Mouse (Mus musculus) lung, embryonic 15.5 days (tissue): Measurements from ENCODE around the gene Tbc1d14. TPM values are rescaled to one million over a fixed set of nuclear protein-coding genes. Genes with fewer than 3 reads are reported as not detected.

Experiments used
- ATAC-seq: fragments of 200-750 bp; cut with Nextera tagmentation; 2 replicates; pipeline ENCODE4 v1.8.0; 2017; ENCODE audit warnings: moderate number of reproducible peaks, borderline replicate concordance; ENCODE audit not compliant: low FRiP score, low TSS enrichment; ENCODE audit errors: extremely low read depth
- H3K27ac ChIP-seq: fragments of 300-500 bp; sonication (generic); 2 replicates; pipeline ENCODE4 v1.5.1; 2015; ENCODE audit warnings: moderate library complexity, mild to moderate bottlenecking, inconsistent platforms
- H3K27me3 ChIP-seq: fragments of 300-500 bp; sonication (generic); 2 replicates; pipeline ENCODE4 v1.6.1; 2015; ENCODE audit warnings: inconsistent platforms
- H3K36me3 ChIP-seq: fragments of 300-500 bp; sonication (generic); 2 replicates; pipeline ENCODE4 v1.6.1; 2015; ENCODE audit warnings: inconsistent platforms
- H3K4me1 ChIP-seq: fragments of 300-500 bp; sonication (generic); 2 replicates; pipeline ENCODE4 v1.6.1; 2015; ENCODE audit warnings: inconsistent platforms
- H3K4me2 ChIP-seq: fragments of 300-500 bp; sonication (generic); 2 replicates; pipeline ENCODE4 v1.6.1; 2015; ENCODE audit warnings: inconsistent platforms, mild to moderate bottlenecking, moderate library complexity
- H3K4me3 ChIP-seq: fragments of 300-500 bp; sonication (generic); 2 replicates; pipeline ENCODE4 v1.5.1; 2015; ENCODE audit warnings: mild to moderate bottlenecking, inconsistent platforms
- H3K9ac ChIP-seq: fragments of 300-500 bp; sonication (generic); 2 replicates; pipeline ENCODE4 v1.6.1; 2015; ENCODE audit warnings: inconsistent platforms
- H3K9me3 ChIP-seq: fragments of 300-500 bp; sonication (generic); 2 replicates; pipeline ENCODE4 v1.6.1; 2016; ENCODE audit warnings: inconsistent platforms
- WGBS: fragments of 180-500 bp; shearing (Covaris S2); methylation state at CpG from one replicate; pipeline ENCODE4 v1.1.7; 2015; 5-methylcytosine and 5-hydroxymethylcytosine counted together
- polyA plus RNA-seq: library from polyadenylated mRNA; unstranded; fragments of >200 nt; fragmentation: Nextera tagmentation; extraction: Ambion mirVana; gene quantifications from 2 replicates; pipeline ENCODE4 v1.2.1, GENCODE M21; 2015

The Tbc1d14 gene
- polyA plus RNA-seq, 1 experiment from 2014 or later: 24.7 TPM

DNA sequence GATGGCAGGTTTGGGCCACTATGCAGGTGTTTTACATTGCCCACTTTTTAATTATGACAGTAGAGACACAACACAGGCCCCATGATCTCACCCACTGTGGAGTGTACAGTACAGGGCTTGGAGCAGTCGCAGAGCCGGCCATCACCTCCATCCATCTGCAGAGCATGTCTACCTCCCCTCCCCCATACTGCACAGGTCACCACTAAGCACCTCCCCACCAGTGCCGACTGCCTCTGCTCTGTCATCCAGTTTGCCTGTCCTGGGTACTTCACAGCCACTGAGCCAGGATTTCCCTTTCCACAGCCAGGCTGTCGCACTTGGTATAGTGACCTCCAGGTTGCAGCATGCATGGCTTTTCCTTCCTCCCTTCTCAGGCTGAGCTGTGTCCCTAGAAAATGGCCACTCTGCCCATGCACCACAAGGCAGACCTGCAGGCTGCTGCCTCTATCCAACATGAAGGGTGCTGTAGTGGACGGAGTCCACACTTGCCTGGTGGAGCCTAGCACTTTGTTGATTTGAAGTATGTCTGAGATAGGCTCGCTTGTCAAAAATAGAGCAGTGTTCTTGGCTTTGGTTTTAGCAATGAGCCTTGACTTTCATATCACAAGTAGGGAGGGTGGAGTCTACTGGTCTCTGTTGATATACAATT, 143.2 kb downstream of the Tbc1d14 start:
- Histone ChIP-seq H3K9me3 (no peaks in the 10 kb centered on the region), H3K4me3 (no peak overlapping the region), H3K9ac (no peak overlapping the region), H3K27ac (no peak overlapping the region), H3K4me1 (no peaks in the 10 kb centered on the region; the same call in 1 of the 2 replicates), H3K27me3 (peaks cover 6% of the 10 kb centered on the region; the same call in 1 of the 2 replicates), H3K4me2 (no peak overlapping the region), H3K36me3 (no peaks in the 10 kb centered on the region)
- ATAC-seq: no peak
- WGBS: 48% methylated on average over 6 of the region's 6 CpGs

DNA sequence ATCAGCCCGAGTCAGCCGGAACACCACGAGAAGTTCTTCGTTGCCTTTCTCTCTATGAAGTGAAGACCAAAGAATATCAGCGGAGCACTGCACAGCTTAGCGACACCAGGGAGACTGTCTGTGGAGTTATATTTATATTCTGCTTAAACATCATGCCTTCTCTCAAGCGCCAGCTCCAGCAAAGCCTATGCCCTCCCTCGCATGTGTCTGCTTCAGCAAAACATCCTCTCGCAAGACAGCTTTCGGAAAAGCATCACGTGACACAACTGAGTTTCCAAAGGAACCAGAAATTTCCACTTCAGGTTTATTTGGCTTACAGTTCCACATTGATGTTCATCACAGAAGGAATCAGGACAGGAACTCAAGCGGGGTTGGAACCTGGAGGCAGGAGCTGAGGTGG, 145.2 kb downstream of the Tbc1d14 start:
- peaks cover 14% of the 10 kb centered on the region; the same call in 1 of the 2 replicates for H3K27me3 ChIP-seq
- WGBS: 87% methylated on average over 12 of the region's 12 CpGs
- H3K27ac ChIP-seq: no peak overlapping the region
- H3K36me3 ChIP-seq: no peaks in the 10 kb centered on the region
- no peak for ATAC-seq
- no peak overlapping the region for H3K4me2 ChIP-seq
- no peaks in the 10 kb centered on the region; the same call in 1 of the 2 replicates for H3K4me1 ChIP-seq
- H3K9me3 ChIP-seq: no peaks in the 10 kb centered on the region
- no peak overlapping the region for H3K9ac ChIP-seq
- H3K4me3 ChIP-seq: no peak overlapping the region

DNA sequence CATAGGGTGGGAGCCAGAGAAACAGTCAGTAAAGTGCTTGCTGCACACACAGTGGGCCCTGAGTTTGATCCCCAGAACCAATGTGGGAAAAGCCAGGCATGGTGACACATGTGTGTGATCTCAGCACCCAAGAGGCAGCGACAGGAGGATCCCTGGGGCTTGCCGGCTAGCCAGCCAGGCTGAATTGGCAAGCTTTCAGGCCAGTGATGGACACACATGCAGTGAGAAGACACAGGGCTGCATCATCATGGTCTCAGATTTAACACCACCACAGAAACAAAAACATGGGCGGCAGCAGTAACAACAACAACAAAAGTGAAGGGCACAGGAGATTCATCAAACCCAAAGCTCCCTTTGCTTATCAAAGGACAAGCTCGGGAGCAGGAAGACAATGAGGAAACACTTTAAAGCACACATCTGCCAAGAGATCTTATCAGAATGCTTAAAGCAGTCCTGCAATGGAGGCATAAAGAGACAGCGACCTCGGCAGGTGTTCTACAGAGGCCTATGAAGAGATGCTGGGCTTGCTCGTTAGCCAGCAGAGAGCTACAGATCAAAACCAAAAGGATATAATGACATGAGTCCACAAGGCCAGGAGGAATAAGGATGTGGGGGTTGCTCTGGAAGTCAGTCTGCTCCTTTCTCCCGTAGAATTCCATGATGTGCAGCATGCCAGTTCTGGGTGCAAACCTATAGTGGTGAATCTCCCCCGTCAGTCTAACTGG, 146.7 kb downstream of the Tbc1d14 start:
- Histone ChIP-seq H3K4me1 (no peaks in the 10 kb centered on the region; the same call in 1 of the 2 replicates), H3K4me3 (no peak overlapping the region), H3K4me2 (no peak overlapping the region), H3K9me3 (no peaks in the 10 kb centered on the region), H3K9ac (no peak overlapping the region), H3K36me3 (no peaks in the 10 kb centered on the region), H3K27ac (no peak overlapping the region), H3K27me3 (peaks cover 14% of the 10 kb centered on the region; the same call in 1 of the 2 replicates)
- no peak for ATAC-seq
- WGBS: 28% methylated on average over 9 of the region's 9 CpGs

DNA sequence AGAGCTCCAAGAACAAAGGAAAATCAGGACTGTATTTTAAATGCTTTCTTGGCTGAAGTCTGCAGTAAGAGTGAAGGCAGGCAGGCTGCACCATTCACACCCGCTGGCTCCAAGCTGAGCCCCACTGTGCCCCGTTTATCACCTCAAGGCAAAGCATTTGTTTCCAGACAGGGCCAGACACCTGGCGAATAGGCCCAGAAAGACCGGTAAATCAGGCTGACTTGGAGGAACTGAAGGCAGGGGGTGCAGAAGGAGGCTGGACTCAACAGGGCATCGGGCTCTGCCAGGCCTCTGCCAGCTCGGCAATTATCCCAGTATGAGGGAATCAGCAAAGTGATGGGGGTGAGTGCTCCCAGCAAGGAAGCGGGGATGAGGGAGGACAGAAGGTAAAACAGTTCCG, 148.0 kb downstream of the Tbc1d14 start:
- Histone ChIP-seq H3K27ac (no peak overlapping the region), H3K27me3 (peaks cover 14% of the 10 kb centered on the region; the same call in 1 of the 2 replicates), H3K4me2 (no peak overlapping the region), H3K9ac (no peak overlapping the region), H3K9me3 (no peaks in the 10 kb centered on the region), H3K4me3 (no peak overlapping the region), H3K4me1 (no peaks in the 10 kb centered on the region), H3K36me3 (no peaks in the 10 kb centered on the region)
- ATAC-seq: no peak
- WGBS: 28% methylated on average over 8 of the region's 8 CpGs

DNA sequence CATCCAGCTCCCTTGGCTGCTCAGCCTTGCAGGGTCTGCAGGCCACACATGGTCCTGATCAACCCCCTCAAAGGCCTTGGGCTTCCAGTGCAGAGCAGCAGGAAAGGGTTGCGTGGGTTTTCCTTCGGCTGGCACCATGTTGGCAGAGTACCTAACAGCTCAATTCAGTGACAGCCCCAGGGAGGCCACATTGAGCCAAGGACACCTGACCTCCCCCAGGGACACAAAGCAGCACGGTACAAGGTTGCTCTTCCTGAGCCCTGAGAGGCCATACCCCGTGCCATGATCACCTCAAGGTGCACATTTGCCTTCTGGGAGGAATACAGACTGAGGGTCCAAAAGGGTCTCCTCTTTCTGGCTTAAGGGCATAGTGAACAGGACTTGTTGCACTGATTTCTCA, 148.5 kb downstream of the Tbc1d14 start:
- H3K4me1 ChIP-seq: no peaks in the 10 kb centered on the region

DNA sequence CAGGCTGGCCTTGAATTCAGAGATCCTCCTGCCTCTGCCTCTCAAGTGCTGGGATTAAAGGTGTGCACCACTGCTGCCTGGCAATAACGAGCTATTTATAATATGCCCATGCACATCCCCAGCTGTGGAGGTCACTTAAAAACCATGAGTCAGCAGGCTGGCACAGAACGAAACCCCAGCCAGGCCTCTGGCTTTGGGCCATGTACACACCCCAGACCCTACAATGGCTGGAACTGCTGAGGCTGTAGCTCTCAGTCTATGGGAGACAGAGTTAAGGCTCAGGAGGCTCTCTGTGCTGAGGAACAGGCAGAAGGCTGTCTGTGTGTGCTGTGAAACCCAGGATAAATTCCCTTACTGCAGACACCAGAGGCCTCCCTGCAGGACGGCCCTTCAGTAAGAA, 152.3 kb downstream of the Tbc1d14 start:
- WGBS: 61% methylated on average over 3 of the region's 3 CpGs

More for the DNA sequence above, 148.5 kb downstream of the Tbc1d14 start:
- WGBS: 38% methylated on average over 4 of the region's 4 CpGs
- H3K4me2 ChIP-seq: no peak overlapping the region
- H3K9me3 ChIP-seq: no peaks in the 10 kb centered on the region
- H3K9ac ChIP-seq: no peak overlapping the region
- H3K27ac ChIP-seq: no peak overlapping the region
- ATAC-seq: no peak
- H3K27me3 ChIP-seq: peaks cover 14% of the 10 kb centered on the region; the same call in 1 of the 2 replicates
- no peak overlapping the region for H3K4me3 ChIP-seq
- no peaks in the 10 kb centered on the region for H3K36me3 ChIP-seq

More for the DNA sequence above, 152.3 kb downstream of the Tbc1d14 start:
- ATAC-seq: no peak
- Histone ChIP-seq H3K4me3 (no peak overlapping the region), H3K36me3 (no peaks in the 10 kb centered on the region), H3K27me3 (peaks cover 14% of the 10 kb centered on the region; the same call in 1 of the 2 replicates), H3K9me3 (no peaks in the 10 kb centered on the region), H3K4me2 (no peak overlapping the region), H3K4me1 (no peaks in the 10 kb centered on the region), H3K27ac (no peak overlapping the region), H3K9ac (no peak overlapping the region)

Other genes starting within 250 kb of the Tbc1d14 start
- gene Sorcs2, start 195.1 kb downstream of the Tbc1d14 start, polyA plus RNA-seq: 19.6 and 21.2 TPM in 2 replicates
- gene Grpel1, start 128.3 kb downstream of the Tbc1d14 start, polyA plus RNA-seq: 50.3 and 51.3 TPM in 2 replicates
- gene Tada2b, start 109.0 kb downstream of the Tbc1d14 start, polyA plus RNA-seq: 1.7 and 2.0 TPM in 2 replicates
- 0.79 and 1.2 TPM in 2 replicates for gene Ccdc96, start 108.7 kb downstream of the Tbc1d14 start, polyA plus RNA-seq
- gene D5Ertd579e, start 102.7 kb upstream of the Tbc1d14 start, polyA plus RNA-seq: 15.5 and 16.7 TPM in 2 replicates
- gene Bloc1s4, start 155.4 kb upstream of the Tbc1d14 start, polyA plus RNA-seq: 23.8 and 25.5 TPM in 2 replicates
- gene Mrfap1, start 203.5 kb upstream of the Tbc1d14 start, polyA plus RNA-seq: 476 and 499 TPM in 2 replicates
- 11.3 and 14.0 TPM in 2 replicates for gene Man2b2, start 237.4 kb upstream of the Tbc1d14 start, polyA plus RNA-seq